8 mouse cellular contexts compared by ENCODE assay signal in the genomic region with DNA sequence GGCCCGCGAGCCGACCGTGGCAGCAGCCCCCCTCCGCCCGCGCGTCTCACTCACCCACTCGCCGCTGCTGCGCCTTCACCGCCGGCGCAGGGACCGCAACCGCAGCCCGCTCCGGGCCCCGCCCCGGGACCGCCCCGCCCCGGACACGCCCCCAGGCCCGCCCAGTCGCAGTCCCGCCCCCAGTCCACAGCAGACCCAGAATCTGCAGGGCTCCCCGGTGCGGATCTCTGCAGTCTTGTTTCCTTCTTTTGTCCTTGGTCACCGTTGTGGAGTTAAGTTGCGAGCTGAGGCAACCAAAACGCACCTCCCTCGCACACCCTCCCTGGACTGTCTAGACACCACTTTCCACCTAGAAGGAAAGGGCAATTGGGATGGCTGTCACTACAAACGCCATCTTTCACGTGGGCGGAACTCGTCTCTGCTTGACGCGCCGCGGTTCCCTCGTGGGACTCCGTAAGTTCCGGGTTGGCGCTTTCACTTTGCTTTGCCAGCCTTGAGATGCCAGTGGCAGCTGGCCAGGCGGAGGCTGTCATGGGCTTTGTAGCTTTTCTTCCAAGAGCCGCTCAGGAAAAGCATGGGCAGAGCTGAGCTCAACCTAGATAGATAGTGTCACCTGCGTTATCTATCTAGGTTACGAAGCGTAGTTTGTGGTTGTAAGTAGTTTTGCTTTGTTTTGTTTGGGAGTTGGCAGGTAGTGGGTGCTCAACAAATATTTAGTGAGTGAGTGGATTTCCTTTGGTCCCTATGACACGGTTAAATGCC. TPM values are rescaled to one million over a fixed set of nuclear protein-coding genes. Genes with fewer than 3 reads are reported as not detected.
DNase-seq lines count a peak whose midpoint lies in the region; ATAC-seq and TF ChIP-seq lines count a peak whose summit lies in the region.

A gene (minus strand): TSS at position 442 of the 762 bp plus-strand sequence.

- no peaks in the 10 kb centered on the region for H3K9me3 ChIP-seq in ES-Bruce4 (replicated peaks; ENCODE audit: control insufficient read depth, insufficient read depth, low read length, poor library complexity, severe bottlenecking)
- H3K9me3 ChIP-seq in forebrain, embryonic 13.5 days (replicated peaks) = no peaks in the 10 kb centered on the region
- no peaks in the 10 kb centered on the region for H3K9me3 ChIP-seq in liver, postnatal 0 days (ENCODE audit: low read length)
- no peaks in the 10 kb centered on the region for H3K9me3 ChIP-seq in neural tube, embryonic 14.5 days (ENCODE audit: control insufficient read depth, low read length)

- intact Hi-C loops in heart, postnatal 10 days (cut with DNase I) = no loop called here

- H3K4me1 ChIP-seq in ES-Bruce4 (ENCODE audit: control insufficient read depth, insufficient read depth, low read length) = no peaks in the 10 kb centered on the region
- H3K4me1 ChIP-seq in forebrain, embryonic 13.5 days = peaks cover 13% of the 10 kb centered on the region
- peaks cover 11% of the 10 kb centered on the region; the same call in 1 of the 2 replicates for H3K4me1 ChIP-seq in liver, postnatal 0 days (ENCODE audit: insufficient read depth)
- no peaks in the 10 kb centered on the region for H3K4me1 ChIP-seq in neural tube, embryonic 14.5 days (ENCODE audit: control insufficient read depth, insufficient read depth, low read length)

- H3K9ac ChIP-seq in ES-Bruce4 (ENCODE audit: low read depth, poor library complexity, severe bottlenecking) = peak within 1 kb of the TSS; percentile 91
- peak within 1 kb of the TSS; percentile 79 for H3K9ac ChIP-seq in forebrain, embryonic 13.5 days
- peak within 1 kb of the TSS; percentile 74 for H3K9ac ChIP-seq in liver, postnatal 0 days (replicated peaks)
- H3K9ac ChIP-seq in neural tube, embryonic 14.5 days (replicated peaks; ENCODE audit: low read depth, low read length) = peak within 1 kb of the TSS; percentile 79

- ATAC-seq in cerebellum, adult (ENCODE audit: insufficient number of reproducible peaks, low FRiP score, low TSS enrichment) = peak; percentile 93
- peak; percentile 98 for ATAC-seq in forebrain, embryonic 13.5 days
- peak; percentile 95 for ATAC-seq in liver, postnatal 0 days
- ATAC-seq in neural tube, embryonic 14.5 days (ENCODE audit: low read depth) = peak; percentile 99

- no peak for TF ChIP-seq CTCF in ES-Bruce4 (IDR thresholded peaks at IDR 0.05; ENCODE audit: low read depth, low read length)
- no peak for TF ChIP-seq CTCF in liver, postnatal 0 days (IDR thresholded peaks at IDR 0.05; ENCODE audit: low read depth)

- under 1% methylated on average over 29 of the region's 51 CpGs for WGBS in forebrain, embryonic 13.5 days
- under 1% methylated on average over 51 of the region's 51 CpGs for WGBS in large intestine, adult 2 months
- 1% methylated on average over 51 of the region's 51 CpGs for WGBS in liver, postnatal 0 days (ENCODE audit: insufficient replicate concordance)
- WGBS in neural tube, embryonic 14.5 days = under 1% methylated on average over 51 of the region's 51 CpGs

- no peak for TF ChIP-seq POLR2A in ES-Bruce4 (IDR thresholded peaks at IDR 0.05; ENCODE audit: insufficient read depth, low read length)

- H3K27ac ChIP-seq in ES-Bruce4 (ENCODE audit: insufficient read depth, low read length) = no peak within 1 kb of the TSS
- peak within 1 kb of the TSS; percentile 76 for H3K27ac ChIP-seq in forebrain, embryonic 13.5 days
- peak within 1 kb of the TSS; percentile 98 for H3K27ac ChIP-seq in liver, postnatal 0 days (ENCODE audit: low read depth)
- peak within 1 kb of the TSS; percentile 70 for H3K27ac ChIP-seq in neural tube, embryonic 14.5 days (ENCODE audit: low read depth, low read length)

- H3K36me3 ChIP-seq in ES-Bruce4 (ENCODE audit: control insufficient read depth, insufficient read depth, low read length, poor library complexity, severe bottlenecking) = no peaks in the 10 kb centered on the region
- no peaks in the 10 kb centered on the region for H3K36me3 ChIP-seq in forebrain, embryonic 13.5 days (ENCODE audit: poor library complexity, severe bottlenecking)
- H3K36me3 ChIP-seq in liver, postnatal 0 days (replicated peaks; ENCODE audit: insufficient read depth, low read length) = no peaks in the 10 kb centered on the region
- no peaks in the 10 kb centered on the region for H3K36me3 ChIP-seq in neural tube, embryonic 14.5 days (ENCODE audit: control insufficient read depth, insufficient read depth, low read length)

- TF ChIP-seq EP300 in ES-Bruce4 (IDR thresholded peaks at IDR 0.05; ENCODE audit: insufficient read depth, low read depth, low read length) = no peak
- 0 out of 2 replicates have a peak, but pooled peaks have one; percentile 28 for TF ChIP-seq EP300 in liver, postnatal 0 days (IDR thresholded peaks at IDR 0.05; ENCODE audit: low read depth)

- DNase-seq in heart, postnatal 10 days = peak; percentile 97 to 98
- peak; percentile 93 for DNase-seq in large intestine, adult 2 months (ENCODE audit: low read depth, low spot score)
- DNase-seq in liver, postnatal 0 days = peak; percentile 95
- DNase-seq in testis, postnatal 10 days (ENCODE audit: low spot score) = peak; percentile 95

- peak within 1 kb of the TSS; percentile 76 for H3K4me3 ChIP-seq in ES-Bruce4 (ENCODE audit: low read depth, low read length)
- peak within 1 kb of the TSS; percentile 61 for H3K4me3 ChIP-seq in forebrain, embryonic 13.5 days
- H3K4me3 ChIP-seq in liver, postnatal 0 days (ENCODE audit: low read depth, low read length) = peak within 1 kb of the TSS; percentile 76
- peak within 1 kb of the TSS; percentile 68 for H3K4me3 ChIP-seq in neural tube, embryonic 14.5 days (ENCODE audit: low read depth, low read length)

- peak within 1 kb of the TSS; percentile 83 for H3K4me2 ChIP-seq in forebrain, embryonic 13.5 days
- H3K4me2 ChIP-seq in liver, postnatal 0 days (ENCODE audit: low read depth, low read length) = peak within 1 kb of the TSS; percentile 87
- peak within 1 kb of the TSS; percentile 69 for H3K4me2 ChIP-seq in neural tube, embryonic 14.5 days (ENCODE audit: low read depth, low read length)

- peaks cover 2% of the 10 kb centered on the region; the same call in 1 of the 2 replicates for H3K27me3 ChIP-seq in ES-Bruce4 (ENCODE audit: control insufficient read depth, insufficient read depth, low read length, poor library complexity, severe bottlenecking)
- H3K27me3 ChIP-seq in forebrain, embryonic 13.5 days = no peaks in the 10 kb centered on the region
- H3K27me3 ChIP-seq in liver, postnatal 0 days (ENCODE audit: insufficient read depth, low read length) = no peaks in the 10 kb centered on the region
- no peaks in the 10 kb centered on the region for H3K27me3 ChIP-seq in neural tube, embryonic 14.5 days (ENCODE audit: control insufficient read depth, insufficient read depth, low read length)

RNA-seq across cellular contexts. Expression of the gene that starts here (rescaled TPM):
- 18.7 and 20.3 TPM in 2 replicates for polyA plus RNA-seq in ES-Bruce4 (2011; ENCODE audit: insufficient read depth, insufficient read length, low read depth, missing spikeins)
- polyA plus RNA-seq in forebrain, embryonic 13.5 days (2015; fragmentation: Nextera tagmentation; extraction: Ambion mirVana) = 32.9 and 35.4 TPM in 2 replicates
- 10 to 100 TPM; 23.1 TPM for total RNA-seq in heart, postnatal 10 days (2021)
- polyA plus RNA-seq in large intestine, adult 2 months (2012; rRNA removed) = 4.3 and 5.0 TPM in 2 replicates
- 4.8 and 5.8 TPM in 2 replicates for polyA plus RNA-seq in liver, postnatal 0 days (2015; fragmentation: Nextera tagmentation; extraction: Ambion mirVana)
- polyA plus RNA-seq in neural tube, embryonic 14.5 days (2014; fragmentation: Nextera tagmentation; extraction: Ambion mirVana) = 53.3 and 62.4 TPM in 2 replicates
